Mouse (Mus musculus): ENCODE measurements around the gene Olfr1140.

Olfr1140 gene

GRCm38 (mm10) chr2:87743452-87743851 lies at the start of gene Olfr1140:
Gene Olfr1140 (plus strand): TSS chr2:87743752.
- no peak for DNase-seq

- DNase-seq: no peak
These were observed 49.7 kb upstream of the Olfr1140 start, which contains the start of gene Olfr1136 for GRCm38 (mm10) chr2:87693847-87694246. Gene Olfr1136 (minus strand): TSS chr2:87693947.

- DNase-seq: no peak
These were observed 30.5 kb upstream of the Olfr1140 start, which contains the start of gene Olfr1137 for GRCm38 (mm10) chr2:87713079-87713478. Gene Olfr1137 (minus strand): TSS chr2:87713179.

GRCm38 (mm10) chr2:87739878-87740277 lies 3.7 kb upstream of the Olfr1140 start, which contains the start of gene Olfr1138:
Gene Olfr1138 (minus strand): TSS chr2:87739978.
- DNase-seq: no peak

- no peak for DNase-seq
These were observed 10.3 kb downstream of the Olfr1140 start, which contains the start of gene Olfr1141 for GRCm38 (mm10) chr2:87753891-87754290. Gene Olfr1141 (minus strand): TSS chr2:87753991.

GRCm38 (mm10) chr2:87776143-87776542 lies 32.6 kb downstream of the Olfr1140 start:
- no peak for DNase-seq

GRCm38 (mm10) chr2:87779183-87779582 lies 35.6 kb downstream of the Olfr1140 start, which contains the start of gene Olfr152:
Gene Olfr152 (plus strand): TSS chr2:87779483.
- DNase-seq: no peak
